Mouse (Mus musculus) fibroblast of lung, adult 2 months (primary cell): ENCODE results near the gene Nucb2.

Source experiments
- DNase-seq: peaks from one replicate; pipeline ENCODE4 v3.0.0-alpha.2; 2011; ENCODE audit warnings: low read depth

Nucb2 gene

DNA sequence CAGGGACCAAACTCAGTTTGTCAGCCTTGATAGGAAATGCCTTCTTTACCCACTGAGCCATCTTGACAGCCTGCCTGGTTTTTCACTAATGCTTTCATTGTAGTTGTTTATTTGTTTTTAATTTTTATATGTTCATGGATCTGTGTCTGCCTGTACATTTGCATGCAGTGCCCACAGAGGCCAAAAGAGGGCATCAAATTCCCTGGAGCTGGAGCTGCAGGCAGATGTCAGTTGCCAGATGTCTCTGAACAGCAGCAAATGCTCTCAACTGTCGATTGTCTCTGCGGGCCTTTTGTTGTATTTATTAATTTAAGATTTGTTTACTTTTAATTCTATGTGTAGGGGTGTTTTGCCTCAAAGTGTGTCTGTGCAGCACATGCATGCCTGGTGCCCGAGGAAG lies 15.6 kb downstream of the Nucb2 start:
- no peak for DNase-seq

DNA sequence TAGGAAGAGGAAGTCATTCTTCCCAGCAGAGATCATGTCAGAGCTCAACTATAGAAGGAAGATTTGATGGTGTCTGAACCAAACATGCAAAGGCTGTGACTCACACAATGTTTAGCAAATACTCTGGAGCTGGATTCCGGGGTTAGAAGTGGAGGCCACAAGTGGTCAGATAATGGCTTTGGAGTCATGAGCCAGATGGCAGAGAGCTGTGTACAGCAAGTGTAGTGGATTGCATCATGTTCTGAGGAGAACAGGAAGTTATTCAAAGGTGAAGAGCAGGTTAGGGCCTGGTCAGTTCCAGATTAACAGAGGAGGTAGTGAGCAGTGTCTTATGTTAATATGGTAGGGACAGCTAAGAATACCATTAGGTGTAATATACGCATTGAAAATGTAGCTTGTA lies 20.4 kb downstream of the Nucb2 start:
- peak; percentile 31 for DNase-seq

GRCm38 (mm10) chr7:116529793-116530192 lies 25.6 kb downstream of the Nucb2 start:
- no peak for DNase-seq

DNA sequence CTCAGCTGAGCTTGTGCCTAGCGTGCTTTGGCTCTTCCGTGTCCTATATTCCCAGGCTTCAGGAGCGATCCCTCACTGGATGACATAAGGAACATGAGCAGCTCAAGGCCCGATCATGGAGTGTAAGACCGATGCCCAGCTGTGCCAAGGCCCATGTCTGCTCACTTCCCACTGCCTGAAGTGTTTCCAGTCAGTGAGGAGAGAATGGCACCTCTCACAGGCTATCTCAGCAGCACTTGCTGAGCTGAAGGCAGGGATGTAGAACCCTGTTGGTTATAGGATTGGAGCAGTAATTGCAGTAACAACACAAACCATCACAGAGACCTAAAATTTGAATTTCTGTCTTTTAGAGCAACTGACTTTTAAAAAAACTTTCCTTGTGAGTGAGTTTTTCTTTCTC lies 26.3 kb downstream of the Nucb2 start:
- no peak for DNase-seq

DNA sequence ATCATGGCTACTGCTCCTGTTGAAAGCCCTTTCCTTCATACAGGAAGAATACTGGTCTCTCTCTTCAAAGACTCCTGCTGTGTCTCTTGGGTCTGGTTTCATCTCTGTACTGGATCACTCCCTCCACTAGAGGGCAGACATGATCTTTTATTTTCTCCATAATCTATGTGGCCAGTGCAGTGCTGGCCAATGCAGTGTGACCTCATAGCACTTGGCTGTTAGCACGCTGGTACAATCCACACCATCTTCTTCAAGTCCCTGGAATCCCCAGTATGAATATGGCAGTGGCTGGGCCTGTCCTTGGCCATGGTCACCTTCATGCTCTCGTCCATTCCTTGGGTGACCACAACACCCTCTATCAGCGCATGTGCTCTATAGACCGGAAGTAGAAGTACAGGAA lies 27.1 kb downstream of the Nucb2 start:
- peak; percentile 32 for DNase-seq

- DNase-seq, result no peak
These were observed 52.7 kb downstream of the Nucb2 start for GRCm38 (mm10) chr7:116556834-116557233.

DNA sequence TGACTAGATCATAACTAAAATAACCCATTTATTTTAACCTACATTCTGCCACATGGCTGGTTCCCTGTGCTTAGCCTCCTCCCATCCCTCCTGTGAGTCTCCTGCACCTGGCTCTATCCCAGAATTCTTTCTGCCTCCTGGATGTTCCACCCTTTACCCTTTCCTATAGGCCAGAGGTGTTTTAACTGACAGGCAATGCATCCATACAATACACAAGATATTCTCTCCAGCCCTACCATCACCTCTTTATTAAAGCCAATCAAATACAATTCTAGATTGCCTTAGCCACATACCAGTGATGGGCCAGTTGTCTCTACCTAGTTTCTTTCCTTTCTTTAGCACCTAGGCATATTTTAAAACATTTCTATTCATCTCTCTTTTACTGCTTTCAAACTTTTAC lies 70.4 kb downstream of the Nucb2 start:
- no peak for DNase-seq
